Mouse (Mus musculus) testis, adult 2 months (tissue): ENCODE data around the gene Rbm42.

Experiments
- CTCF ChIP-seq: fragments of 200-500 bp; IDR thresholded peaks from 2 replicates; pipeline ENCODE4 v1.5.1; 2012; ENCODE audit warnings: low read depth, mild to moderate bottlenecking, inconsistent platforms, low read length, moderate library complexity; ENCODE audit not compliant: control insufficient read depth, insufficient read depth, insufficient replicate concordance
- POLR2A ChIP-seq: fragments of 200-500 bp; IDR thresholded peaks from 2 replicates; pipeline ENCODE4 v1.6.1; 2012; ENCODE audit warnings: low read depth, mild to moderate bottlenecking, inconsistent platforms, low read length, moderate library complexity; ENCODE audit not compliant: control insufficient read depth

GRCm38 (mm10) chr7:30613529-30614112 is 36.5 kb downstream of the Rbm42 start:
- peak; percentile 69 for TF ChIP-seq CTCF
- TF ChIP-seq POLR2A = no peak
